Mouse (Mus musculus) cerebellum, postnatal 36 days (tissue): Measurements from ENCODE around the gene Layn.

Source experiments
- DNase-seq, 2 experiments: peaks; one replicate each; pipeline ENCODE4 v3.0.0; 2021 to 2022; ENCODE audit warnings: mixed read lengths in 2 of 2

Gene Layn

DNA sequence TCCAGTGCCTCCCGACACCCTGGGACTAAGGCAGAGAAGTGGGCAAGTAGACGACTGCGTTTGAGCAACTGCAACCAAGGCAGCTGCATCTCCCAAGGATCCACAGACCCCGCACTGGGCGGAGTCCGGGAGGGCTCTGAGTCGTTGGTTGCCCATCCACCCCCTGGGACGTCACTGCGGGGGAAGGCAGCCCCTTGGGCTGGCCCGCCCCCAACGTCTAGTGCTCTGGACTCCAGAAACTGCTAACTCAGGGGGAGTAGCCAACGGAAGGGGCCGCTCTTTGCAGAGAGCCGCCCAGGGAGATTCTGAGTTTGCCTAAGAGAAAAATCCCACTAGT lies at the start of gene Layn:
Gene Layn, minus strand, starts transcription at position 116 of the 337 bp plus-strand sequence.
- DNase-seq: peak; percentile 23 to 35

DNA sequence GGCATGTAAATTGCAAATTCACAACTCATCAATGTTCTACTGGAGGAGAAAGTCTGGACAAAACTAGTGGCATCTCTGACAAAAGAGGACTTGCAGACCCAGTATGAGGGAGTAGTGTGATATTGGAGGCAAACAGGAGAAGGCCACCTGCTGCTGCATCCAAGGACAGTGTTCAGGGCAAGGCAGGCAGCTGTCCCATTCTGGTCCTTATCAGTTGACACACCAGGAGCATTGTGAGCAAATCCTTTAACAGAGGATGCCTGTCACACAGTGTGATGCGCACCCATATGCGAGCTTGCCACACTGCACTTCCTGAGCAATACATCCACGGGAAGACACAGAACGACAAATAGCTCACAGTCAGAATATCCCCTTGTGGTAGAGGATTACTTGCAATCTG lies 37.9 kb upstream of the Layn start:
- no peak for DNase-seq

DNA sequence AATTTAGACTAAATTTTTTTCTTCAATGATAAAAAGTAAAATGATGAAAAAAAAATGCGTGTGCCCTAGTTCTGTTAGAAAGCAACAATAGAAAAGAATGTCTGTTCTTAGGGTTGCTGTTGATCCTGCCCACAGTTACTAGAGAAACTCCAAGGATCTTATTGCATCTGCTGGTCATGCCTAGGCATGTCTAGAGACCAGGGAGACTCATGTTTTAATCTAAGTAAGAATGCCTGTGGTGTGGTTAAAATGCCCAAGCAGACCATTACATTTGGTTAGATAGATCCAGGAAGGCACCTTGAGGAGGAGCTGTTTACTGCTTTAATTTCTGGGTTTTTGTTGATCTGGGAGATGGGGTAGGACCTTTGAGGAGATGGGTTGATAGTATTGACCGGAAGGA lies 28.9 kb upstream of the Layn start:
- DNase-seq: no peak

DNA sequence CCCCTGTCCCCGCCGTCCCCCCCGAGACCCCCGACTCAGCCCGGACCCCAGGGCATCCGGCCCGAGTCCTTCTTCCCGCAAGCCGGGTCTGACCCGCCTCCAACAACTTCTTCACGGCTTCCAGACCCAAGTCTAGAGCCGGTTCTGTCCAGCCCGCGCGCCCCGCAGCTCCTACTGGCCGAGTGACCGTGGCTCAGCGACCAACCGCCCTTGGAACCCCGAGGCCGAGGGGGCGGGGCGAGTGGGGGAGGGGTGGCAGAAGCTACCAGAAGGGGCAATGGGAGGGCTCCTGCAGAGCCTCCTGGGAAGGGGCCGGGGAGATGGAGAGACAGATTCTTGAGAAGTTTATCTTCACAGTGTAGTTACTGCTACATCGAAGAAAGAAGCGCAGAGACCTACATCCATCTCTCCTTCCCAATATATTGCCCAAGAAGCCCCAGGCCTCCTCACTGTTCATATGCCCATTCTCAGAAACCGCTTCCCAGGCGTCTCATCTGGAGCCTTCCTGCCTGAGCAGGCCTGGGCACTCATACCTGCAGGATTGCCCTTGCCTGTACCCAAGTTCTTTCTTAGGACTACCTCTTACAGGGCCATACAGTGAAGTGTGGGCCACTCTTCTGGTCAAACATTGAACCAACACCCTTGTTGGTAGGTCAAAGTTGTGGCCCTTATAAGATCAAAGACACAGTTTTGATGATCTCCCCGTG lies 27.1 kb upstream of the Layn start:
- DNase-seq: peak; percentile 21 to 24

DNA sequence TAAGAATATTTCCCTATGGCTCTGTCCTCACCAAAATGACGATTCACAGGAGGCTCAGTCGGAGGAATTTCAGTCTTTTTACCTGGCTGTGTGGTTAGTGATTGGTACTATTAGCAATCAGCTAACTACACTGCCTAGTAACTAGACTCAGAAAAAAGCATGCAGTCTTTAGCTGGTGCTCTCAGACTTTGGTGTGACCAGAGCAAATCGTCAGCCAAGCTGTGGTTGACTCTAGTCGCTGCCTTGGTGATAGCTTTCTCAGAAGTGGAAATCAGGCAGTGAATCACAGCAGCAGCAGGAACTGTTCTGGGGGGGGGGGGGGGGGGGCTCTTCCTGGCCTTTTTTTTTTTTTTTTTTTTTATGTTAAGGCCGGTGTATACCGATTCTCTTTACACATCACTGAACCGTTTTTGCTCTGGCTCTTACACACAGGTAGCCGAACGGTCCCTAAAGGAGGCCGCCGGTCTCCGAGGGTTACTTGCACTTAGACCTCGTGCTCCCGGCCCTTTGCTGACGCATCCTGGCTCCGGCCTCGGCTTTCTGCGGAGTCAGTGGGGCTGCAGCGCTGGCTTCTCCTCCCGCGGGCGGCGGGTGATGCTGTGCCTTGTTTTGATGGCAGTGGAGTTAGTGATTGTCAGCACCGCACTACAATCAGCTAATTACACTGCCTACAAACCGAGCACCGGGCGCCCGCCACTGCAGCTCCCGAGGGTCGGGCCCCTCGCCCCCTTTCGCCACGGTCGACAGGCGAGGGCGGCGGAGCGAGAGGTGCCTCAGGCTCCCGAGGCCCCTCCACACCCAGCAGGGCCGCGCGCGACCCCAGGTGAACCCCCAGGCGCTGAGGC lies 26.3 kb upstream of the Layn start:
- peak; percentile 45 to 50 for DNase-seq

DNA sequence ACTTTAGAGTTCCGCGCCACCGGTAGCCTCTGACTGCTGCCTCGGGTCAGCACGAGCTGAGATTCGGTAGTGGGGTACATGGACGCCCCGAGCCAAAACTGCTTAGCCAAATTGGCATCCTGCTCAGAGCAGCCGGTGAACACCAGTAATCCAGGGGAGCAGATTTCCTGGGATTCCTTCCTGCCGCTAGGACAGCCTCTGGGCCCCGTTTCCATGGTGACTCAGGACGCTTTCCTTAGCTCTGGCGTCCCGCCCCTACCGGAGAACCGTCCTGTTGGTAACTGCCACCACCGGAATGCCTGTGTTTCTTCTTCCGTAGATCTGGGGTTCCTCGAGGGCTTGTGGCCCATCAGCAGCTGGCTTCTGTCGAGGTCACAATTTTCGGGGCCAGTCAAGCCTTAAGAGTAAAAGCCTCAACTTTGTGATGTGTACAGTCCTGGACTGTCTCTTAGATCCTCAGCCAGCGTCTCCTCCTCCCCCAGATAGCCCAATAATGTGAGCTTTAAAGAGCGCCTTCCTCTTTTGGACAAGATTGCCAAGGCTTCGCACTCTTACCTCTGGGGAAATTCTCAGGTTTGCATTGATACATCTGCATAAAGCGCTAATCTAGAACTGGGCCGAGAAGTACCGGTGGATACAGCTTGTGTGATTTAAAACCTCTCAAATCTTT lies 25.0 kb upstream of the Layn start, which contains the start of gene 4833427G06Rik:
Gene 4833427G06Rik, minus strand, starts transcription at position 323 of the 670 bp plus-strand sequence.
- peak; percentile 45 to 52 for DNase-seq

DNA sequence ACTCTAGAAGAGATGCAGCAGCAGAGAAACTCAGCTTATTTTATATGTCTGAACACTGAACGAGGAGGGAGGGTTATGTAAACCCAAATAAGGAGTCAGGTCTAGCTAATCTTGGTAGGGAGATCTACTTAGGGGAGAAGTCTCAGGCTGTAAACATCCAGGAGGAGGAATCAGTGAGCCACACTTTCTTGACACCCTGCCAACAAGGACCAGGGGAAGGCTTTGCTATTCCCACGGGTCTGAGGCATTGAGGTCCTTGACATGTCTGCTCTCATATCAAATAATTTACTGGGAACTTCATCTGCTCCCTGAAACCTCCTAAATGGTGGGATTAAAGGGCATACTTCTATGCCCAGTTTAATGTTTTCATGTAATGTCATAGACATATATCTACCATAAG lies 19.4 kb upstream of the Layn start:
- no peak for DNase-seq

DNA sequence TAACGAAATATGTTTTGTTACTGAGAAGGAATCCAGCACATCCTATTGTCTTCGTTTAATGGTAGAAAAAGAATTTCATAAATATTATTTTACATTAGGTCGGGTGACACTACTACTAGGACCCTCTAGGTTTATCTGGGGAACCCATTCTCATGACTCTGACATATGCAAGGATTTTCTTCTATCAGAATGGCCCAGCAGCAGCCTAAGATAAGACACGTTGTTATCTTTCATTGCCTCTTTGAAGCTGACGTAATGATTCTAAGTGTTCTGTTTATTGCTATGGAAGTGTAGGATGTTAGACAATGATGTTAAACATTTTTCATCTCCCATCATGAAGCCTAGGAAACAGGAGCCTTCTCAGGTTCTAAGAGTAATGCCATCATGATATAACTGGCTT lies 16.8 kb upstream of the Layn start:
- no peak for DNase-seq

DNA sequence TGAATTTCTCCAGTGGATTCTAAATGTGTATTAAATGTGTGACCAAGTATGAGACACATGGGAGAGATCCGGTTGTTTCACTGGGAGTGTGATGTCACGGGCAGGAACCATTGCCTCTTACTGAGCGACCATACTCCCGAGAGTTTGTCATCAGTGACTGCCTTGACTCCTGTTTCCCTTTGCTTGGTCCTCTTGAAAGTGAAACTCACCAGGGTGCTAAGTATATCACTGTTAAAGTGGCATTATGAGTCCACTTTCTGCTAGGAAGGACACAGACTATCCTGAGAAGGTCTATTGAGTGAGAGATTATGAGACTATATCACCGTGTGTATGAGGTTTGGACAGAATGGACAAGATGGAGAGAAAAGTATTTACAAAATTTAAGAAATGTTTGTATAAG lies 4.7 kb upstream of the Layn start:
- no peak for DNase-seq

DNA sequence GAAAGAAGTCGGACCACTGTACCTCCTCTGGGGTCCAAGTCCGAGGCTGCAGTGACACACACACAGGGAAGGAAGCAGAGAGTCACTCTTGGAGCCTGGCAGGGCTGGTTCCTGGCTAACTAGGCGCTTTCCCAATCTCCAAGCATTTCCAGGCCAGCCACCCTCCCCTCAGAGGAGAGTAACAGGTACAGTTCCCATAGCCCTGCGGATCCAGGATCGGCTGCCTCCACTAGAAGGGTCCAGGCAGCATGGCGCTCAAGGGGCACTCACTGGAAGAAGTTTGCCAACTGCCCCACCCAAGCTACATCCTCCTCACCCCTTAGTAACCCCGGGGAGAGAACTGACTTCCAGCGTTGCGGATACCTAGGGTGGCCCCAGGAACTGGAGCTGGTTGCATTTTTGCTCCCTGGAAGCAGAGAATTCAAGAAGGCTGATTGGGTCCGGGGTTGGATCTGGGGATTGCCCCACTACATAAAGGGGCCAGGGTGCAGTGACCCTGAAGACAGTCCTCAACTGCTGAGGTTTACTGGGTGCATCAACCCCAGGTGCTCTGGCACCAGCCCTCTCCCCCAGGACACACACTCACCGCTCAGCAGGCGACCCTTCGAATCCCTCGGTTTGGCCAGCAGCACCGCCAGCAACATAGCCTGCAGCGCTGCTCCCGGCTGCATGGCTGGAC lies 455 bp downstream of the Layn start:
- peak; percentile 36 to 37 for DNase-seq

DNA sequence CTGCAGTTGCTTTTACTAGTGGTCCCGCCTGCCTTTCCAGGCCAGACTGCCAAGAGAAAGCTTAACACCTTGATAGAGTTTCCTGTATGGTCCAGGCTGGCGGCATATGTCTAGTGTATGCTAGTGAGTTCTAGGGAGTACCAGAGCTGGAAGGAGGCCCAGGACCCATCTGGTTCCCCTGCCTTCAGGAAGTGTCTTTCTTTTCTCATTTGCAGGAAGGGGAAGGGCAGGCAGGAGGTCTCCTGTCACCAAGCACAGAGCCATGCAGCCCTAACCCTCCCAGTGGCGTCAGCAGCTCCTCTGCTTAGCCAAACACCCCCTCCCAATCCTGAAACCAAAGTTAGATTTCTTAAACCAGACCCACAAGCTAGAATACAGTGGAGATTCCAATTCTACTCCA lies 1.1 kb downstream of the Layn start:
- DNase-seq: peak; percentile 67 to 70

DNA sequence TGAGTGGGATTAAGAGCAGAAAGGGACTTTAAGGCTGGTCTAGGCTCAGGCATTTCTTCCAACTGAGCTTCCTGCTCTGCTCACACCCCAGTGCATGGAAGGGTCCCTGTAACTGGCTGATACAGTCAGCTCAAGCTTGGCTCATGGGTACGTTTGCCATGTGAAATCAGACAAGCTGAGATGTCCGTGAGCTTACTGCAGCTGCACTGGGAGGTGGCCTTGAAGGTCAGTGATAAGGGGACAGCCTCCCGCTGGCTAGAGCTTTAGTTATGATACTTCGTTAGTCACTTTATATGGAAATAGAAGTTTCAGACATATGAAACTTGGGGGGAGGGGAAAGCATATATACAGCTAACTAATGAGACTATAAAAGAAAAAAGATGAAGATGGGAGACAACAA lies 6.1 kb downstream of the Layn start:
- no peak for DNase-seq

DNA sequence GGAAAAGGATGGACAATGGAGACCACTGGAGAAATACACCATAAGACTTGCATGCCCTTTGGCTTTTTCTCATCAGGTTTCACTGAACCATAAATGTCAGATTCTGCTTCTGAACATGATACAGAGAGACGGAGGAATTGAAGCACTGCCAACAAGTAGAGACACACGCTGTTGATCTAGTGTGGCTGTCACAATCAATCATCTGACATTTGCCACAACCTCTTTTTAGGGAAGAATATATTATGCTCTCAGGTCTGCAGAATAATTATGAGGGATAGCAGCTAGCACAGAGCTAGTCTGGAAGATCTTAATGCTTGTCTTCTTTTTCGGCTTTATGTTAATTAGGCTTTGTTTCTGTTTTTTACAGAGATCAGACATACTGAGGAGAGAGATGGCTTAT lies 8.7 kb downstream of the Layn start:
- no peak for DNase-seq

DNA sequence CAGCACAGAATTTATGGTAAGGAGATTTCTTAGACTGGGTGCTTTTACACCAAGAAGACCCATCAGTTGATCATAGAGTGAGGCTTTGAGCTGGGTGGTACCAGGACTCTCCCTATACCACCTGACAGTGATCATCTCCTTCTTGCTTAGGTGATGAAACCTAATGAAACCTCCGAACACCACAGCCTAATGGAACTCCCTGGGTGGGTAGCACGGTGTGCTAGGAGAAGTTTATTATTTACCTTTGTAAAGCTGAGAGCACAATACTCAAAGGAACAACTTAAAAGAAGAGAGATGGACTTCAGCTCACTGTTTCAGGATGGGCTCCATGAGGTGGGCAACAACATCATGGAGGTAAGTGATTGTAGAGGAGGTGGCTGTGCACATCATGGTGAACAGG lies 16.3 kb downstream of the Layn start, which contains the start of gene Btg4:
Gene Btg4, plus strand, starts transcription at position 301 of the 400 bp plus-strand sequence.
- DNase-seq: no peak

DNA sequence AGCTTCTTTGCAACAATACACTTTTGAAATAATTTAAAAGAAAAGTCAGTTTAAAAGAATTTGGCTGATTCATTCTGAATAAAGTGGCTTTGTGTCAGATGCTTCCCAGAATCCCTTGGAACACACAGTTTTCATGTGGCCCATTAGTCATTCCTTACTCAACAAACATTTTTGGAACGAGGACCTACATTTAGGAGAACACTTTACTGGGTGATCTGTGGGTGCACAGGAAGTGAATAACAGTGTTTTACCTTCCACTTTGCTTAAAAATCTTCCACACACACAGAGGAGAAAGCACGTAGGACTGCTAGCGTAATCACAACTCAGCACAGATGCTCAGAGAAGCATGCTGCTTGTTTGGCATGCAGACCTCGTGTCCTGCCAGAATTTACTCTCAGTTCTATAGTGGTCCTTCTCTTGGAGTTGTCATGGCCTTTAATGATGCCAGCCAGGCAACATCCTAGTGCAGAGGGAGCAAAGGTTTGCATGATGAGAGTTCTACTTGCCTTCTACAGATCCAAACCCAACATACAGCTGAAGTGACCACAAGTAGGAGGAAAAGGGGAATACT lies 17.9 kb downstream of the Layn start:
- no peak for DNase-seq

DNA sequence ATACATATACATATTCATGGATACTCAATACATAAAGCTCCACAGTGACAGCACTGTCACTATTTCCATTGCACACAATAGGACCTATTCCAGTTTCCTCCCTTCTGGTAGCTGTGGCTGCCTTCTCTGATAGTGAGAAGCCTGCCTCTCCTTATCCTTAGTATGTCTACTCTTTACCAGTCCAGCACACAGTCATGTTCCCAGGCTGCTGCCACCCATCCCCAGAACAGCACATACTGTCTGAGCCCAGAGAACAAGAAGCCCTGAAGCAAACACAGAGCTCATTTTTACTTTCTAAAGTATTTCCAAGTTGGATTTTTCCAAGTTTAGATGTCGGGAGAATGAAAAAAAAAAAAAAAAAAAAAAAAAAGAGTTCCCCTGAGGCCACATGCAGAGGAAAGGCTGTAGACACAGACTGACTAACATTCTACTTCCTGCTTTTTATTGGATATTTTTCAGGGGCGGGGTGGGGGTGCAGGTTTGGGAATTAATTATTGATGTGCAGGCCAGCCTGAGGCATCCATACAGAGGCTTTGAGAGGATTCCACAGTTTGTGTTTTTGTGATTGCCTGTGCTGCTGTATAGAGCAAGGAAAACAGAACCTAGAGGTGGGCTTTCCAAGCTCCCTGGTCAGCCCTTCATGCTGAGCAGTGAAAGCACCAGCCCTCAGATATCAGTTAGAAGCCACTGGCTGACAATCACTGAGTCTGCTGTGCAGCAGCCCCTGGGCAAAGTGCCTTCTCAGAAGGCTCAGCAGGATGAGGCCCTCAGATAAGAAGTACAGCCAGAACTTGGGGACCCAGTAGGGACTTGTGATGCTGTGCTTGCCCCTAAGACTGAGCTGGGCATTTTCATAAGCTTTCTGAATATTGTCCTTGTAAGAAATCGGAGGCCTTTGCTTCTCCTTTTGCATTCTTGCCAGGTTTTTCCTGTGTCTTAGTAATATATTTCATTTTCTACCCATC lies 20.3 kb downstream of the Layn start:
- DNase-seq: no peak

DNA sequence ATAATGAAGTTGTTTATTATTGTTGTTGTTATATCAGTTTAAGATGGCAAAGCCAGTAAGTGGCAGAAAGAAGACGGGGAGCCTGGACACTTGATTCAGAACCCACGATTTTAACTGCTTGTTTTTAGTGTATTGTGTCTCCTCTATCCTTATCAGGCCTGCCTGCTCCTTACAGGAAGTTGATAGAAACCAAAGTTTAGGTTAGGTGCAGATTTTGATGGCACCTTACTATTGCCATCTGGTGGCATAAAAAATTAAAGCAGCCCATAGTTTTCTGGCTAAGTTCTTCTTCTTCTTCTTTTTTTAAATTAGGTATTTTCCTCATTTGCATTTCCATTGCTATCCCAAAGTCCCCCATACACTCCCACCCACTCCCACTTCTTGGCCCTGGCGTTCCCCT lies 24.7 kb downstream of the Layn start:
- DNase-seq: no peak

DNA sequence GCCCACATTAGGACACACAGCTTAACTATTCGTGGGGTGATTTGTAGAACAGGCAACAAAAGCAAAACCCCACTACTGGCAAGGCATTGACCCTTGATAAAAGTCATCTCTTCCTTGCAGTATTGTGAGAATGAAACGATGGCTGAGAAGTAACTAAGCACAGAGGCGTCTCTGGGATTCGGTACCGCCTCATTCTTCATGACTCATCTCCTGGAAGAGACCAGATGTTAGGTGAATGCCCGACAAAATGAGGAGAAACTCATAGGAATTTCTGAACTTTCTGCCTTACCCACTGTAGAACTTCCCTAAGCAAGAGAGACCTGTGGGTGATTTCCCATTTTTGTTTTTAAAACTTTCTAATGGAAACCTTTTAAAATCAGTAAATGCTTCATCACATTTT lies 34.8 kb downstream of the Layn start:
- DNase-seq: no peak

DNA sequence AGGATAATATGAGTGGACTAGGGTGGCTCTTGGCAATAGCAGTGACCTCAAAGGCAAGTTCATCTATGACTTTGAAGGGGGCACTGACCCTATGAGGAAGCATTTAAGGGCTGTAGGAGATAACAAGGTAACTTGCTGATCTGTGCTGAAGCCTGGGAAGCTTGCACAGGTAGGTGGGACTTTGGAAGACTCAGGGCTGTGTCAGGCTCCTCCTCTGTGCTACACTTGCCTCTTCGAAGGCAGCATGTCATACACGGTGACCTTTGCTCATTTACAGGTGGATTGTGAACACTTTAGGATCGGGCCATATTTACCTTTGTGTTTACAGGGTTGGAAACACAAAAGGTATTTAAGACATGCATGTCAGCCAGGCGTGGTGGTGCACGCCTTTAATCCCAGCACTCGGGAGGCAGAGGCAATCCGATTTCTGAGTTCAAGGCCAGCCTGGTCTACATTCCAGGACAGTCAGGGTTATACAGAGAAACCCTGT lies 35.4 kb downstream of the Layn start:
- no peak for DNase-seq

DNA sequence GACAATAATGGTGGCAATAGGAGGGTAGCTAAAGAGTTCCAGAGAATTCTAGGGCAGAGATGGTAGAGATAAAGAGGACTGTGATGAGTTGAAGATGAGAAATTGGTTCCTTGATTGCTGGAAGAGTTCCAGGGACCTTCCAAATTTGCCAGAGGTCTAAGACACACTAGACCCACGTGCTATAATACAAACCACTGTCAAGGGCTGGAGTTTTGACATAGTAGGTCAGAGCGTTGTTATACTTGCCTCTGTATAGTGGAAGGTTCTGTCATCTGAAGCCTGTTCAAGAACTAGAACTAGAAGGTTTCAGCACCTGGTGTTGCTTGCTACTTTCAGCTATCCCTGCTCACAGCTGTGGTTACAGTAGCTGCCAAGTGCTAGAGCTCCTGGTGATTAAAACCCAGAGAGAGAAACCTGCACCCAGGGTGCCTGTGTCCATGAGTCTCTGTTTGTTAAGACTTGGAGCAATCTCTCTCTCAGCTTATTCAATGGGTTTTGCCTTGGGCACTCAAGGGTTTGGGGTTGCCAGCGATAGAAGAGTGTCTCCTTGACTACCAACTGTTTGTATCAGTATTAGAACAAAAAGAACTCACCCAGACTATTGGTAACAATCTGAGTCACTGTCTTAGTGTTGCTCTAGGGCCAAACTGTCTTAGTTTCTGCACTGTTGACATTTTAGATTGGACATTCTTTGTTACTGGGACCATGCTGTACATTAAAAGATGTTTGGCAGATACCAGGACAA lies 43.9 kb downstream of the Layn start:
- no peak for DNase-seq

DNA sequence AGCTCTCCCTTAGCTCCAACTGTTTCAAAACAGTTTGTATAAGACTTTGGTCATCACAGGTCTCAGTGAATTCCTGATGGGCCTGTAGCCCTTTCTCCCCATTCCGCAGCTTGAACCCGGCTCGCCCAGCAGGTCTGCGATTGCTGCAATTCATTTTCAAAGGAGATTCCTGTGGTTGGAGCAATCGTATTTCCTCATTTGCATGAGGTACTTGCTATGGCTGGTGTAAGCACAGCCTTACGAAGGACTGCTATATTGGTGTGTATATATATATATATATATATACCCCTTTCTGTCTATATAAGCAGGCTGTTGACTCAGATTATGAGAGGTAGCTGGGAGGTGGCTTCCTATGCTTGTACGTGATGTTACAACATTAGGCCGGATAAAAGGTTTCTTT lies 44.6 kb downstream of the Layn start:
- no peak for DNase-seq
